Mouse (Mus musculus): ENCODE results near the gene Crtc3.

Gene Crtc3

DNA sequence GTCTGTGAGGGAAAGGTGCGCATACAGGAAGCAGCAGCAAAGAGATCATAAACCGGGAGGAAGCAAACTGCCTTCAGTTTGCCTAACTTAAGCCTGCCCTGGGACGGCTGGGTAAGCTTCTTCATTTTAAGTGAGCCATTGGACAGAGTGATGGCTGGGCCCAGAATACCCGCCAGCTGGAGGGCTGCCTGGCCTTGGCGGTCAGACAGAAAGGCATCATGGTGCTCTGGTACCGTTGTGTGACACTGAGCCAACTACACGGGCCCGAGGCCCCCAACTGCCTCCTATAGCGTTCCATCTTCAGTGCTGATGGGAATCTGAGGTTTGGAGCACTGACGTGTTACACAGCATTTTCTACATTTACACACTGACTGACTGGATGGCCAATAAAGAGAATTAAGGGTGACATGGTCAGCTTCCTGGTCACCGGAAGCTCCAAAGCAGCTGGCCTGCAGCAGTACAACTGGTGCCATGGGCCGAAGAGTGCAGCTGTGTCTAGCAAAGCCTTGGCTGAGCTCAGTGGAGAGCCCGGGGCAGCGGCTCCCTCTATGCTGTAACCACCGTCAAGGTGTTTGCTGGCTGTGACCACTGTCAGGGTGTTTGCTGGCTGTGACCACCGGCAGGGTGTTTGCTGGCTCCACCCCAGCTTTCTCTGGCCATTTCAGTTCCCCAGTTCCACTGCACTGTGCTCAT, 99.5 kb downstream of the Crtc3 start:
- DNase-seq: no peak

DNA sequence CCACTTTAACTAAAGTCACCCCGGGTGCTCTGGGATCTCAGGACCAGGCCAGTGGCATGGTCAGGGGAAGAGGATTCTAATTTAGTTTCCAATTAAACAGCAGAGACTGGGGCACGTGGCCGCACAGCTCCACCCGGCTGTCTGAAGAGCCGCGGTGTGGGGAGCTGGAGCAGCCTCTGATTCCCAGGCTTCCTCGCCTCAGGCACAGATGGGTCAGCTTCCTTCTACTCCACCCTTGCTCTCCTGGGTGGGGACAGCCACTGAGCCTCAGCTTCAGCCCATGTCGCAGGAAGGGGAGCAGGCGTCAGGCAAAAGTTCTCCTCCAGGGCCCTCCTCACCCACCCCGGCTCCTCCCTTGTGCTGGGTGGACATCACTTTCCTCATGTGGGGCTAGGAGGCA, 101.0 kb downstream of the Crtc3 start:
- no peak for DNase-seq

DNA sequence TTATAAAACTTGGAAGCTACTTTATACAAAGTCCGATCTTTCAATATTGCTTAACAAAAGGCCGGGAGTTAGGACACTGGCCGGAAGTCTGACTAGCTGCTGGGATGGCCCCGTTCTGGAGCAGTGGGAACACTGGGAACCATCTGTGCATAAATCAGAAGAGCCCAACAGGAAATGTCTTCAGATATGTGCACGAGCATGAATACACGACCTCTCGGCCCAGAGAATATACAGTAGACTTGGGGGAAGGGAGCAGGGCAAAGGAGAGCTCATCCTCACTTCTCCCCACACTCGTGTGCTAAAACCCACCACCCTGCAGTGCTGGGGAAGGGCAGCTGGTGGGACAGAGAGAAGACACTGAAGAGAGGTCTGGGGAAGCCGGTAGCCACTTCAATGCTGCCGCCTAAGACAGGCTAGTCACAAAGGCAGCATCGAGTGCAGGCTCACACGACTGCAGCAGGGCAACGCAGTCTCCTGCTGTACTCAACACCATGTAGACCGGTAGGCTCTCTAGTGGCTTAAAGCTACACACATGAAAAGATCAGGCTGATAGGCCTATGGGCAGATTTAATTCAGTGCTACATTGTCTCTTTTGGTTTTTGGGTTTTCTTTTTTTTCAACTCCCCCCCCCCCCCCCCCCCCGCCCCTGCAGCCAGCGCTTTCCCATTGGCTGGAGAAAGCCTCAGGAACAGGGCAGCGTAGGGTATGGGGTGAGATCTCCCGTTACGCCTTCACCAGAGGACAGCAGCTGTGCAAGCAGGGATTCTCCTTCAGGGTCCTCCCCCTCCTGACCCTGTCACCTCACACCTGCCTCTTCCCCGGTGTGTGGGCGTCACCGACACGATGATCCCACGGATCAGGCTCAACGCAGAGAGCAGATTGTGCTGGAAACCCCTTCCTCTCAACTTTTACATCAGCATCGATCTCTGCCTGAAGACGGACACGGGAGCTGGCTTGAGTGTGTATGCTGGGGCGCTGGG, 101.7 kb downstream of the Crtc3 start:
- DNase-seq: no peak

DNA sequence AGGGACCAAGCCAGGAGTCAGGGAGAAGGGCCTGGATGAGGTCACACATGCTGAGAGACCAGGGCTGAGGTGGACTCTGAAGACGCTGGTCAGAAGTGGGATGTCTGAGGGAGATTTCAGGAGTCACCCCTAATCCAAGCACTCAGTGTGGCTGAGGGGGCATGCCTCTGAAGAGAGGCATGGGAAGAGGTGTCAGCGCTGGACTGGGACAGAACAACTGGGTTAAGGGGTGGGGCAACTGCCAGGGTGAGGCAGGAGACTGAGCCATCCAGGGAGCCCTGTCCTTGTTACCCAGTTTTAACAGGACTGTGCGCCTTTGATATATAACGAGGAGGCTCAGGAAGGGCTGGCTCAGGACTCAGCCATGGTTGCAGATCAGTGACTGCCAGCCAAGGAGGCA, 102.5 kb downstream of the Crtc3 start:
- no peak for DNase-seq

DNA sequence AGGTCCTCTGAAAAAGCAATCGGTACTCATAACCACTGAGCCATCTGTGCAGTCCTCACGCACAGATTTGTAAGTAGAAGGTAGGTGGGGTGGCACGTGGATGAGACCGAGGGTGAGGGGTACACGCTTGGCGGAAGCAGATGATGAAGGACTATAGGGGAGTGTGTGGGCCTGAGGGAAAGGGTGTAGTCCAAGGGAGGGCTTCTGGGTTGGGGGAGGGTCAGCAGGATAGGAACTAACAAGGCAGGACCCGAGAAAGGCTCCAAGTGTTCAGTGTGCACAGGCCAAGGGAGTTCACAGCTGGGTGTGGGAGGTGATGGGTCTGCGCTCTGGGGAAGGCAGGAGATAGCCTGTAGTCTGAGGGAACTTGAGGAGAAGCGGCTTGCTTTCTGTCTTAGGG, 103.3 kb downstream of the Crtc3 start:
- DNase-seq: no peak

DNA sequence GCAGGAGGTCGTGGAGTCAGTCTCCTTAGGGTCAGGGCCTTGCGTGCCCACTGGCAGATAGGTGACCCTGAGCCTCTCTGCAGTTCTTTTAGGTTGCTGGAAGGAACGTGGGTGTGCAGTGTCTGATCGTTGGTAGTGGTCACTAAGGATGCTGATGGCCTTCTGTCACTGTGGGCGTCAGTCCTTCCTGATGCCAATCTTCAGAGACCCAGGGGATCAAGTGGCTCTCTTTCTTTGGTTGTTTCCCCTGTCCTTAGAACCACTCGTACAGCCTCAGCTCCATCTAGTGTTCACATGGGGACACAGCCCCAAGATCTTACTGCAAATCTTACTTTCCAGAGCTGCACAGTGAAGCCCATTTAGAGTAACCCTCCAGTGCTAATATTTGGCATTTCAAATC, 104.7 kb downstream of the Crtc3 start:
- DNase-seq: peak; percentile 55

DNA sequence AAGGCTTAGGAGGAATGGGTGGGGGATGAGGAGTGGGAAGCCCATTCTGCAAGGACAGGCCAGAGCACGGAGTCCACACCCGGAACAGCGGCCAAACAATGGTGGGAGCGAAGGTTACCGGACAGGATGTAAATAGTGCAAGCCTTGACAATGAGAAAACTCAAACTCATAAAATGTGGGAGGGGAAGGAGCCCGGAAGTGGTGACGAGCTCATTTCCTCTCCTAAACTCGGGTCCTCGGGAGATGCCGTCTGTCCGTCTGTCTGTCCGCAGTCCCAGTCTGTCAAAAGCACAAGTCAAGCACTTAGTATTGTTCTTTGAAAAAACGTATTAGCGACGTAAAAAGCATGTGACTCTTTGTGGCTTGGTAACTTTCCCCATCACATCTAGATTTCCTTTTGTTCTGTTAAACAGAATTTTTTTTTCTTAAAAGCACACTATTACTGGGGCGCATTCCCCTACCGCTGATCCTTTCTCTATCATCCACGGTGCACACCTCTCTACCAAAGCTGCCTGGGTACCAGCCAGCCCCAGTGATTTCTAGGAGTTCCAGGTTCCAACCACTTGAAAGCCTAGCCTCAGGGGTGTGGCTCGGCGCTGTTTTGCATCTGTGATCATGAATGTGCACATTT, 105.7 kb downstream of the Crtc3 start:
- DNase-seq: no peak

DNA sequence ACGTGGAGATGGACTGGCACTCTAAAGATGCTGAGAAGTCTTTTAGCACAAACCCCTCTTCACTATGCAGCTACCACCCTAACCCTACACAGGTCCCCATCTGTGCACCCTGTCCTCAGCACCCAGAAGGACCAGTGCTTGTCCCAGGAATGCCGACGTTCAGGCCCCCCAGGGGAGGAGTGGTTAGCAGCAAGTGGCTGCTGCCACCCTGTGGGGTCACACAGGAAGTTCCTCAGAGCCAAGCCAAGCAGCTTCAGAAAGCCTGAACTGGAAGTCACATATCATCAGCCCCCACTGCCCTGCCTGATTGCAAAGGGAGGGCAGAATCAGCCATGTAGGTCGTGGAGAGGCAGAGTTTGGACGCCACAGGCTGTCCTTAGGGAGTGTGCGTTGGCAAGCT, 108.3 kb downstream of the Crtc3 start:
- DNase-seq: peak; percentile 55

DNA sequence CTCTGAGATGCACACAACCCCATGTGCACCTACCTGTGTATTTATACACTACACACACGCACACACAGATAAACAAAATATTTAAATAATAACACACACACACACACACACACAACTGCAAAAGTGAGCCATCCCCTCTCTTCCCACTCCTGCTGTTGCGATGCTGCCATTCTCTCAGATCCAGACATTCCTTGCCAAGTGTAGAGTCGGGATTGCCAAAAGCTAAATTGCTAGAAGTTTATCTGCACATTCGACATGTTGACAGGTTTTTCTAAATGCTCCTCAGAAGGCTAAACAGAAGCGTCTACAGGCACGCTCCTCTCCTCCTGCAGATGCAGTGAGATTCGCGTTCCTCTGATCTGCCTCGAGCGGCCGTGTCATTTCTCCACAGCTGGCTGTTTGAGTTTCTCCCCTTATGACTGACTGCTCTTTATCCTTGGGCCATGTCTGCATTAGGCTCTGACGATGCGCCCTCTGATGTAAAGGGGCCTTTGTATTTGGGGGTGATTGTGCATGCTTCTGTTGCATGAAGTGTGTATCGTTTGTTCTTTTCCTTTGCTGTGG, 111.2 kb downstream of the Crtc3 start:
- no peak for DNase-seq

DNA sequence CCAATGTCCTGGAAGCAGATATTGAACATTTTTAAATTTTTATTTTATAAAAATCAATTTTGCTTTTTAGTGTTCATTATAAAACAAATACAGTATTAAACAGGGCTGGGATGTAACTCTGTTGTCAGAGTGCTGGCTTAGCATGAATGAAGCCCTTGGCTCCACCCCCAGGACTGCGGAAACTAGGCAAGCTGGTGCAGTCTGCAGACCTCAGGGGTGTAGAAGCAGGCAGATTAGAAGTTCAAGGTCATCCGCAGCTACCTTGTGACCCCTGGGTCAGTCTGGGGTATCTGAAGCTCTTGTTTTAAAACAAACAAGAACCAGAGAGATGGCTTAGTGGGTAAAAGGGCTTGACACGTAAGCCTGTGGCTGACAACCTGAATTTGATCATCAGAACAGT, 112.1 kb downstream of the Crtc3 start:
- DNase-seq: no peak

DNA sequence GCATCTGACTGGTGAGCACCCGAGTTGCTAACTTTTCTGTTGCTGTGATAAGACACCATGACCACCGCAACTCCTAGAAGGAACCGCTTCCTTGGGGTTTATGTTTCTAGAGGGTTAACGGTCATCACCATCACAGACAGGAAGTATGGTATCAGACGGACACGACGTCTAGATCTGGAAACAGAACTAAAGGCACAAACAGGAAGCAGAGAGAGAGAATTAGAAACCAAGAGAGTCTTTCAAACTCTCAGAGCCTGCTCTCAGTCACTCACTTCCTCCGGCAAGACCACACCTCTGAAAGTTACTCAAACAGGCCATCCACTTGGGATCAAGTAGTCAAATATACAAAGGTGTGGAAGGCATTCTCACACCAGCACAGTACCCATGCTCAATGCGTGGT, 112.9 kb downstream of the Crtc3 start:
- DNase-seq: no peak

DNA sequence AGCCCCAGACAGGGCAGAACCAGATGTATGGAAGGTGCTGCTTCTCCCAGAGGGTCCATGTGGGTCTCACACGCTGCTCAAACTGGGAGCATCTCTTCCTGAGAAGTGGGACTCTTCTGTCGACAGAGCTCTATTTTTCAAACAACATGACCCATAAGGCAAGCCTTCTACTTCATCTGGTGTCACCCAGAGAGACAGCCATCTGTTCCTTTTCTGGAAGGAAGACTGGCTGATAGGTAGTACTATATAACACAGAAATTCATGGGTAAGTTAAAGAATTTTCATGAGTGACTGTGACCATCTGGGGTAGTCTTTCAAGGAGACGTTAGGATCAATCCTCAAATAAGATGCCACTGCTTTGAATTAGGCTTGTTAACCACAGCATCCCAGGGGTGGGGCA, 115.6 kb downstream of the Crtc3 start:
- DNase-seq: no peak

DNA sequence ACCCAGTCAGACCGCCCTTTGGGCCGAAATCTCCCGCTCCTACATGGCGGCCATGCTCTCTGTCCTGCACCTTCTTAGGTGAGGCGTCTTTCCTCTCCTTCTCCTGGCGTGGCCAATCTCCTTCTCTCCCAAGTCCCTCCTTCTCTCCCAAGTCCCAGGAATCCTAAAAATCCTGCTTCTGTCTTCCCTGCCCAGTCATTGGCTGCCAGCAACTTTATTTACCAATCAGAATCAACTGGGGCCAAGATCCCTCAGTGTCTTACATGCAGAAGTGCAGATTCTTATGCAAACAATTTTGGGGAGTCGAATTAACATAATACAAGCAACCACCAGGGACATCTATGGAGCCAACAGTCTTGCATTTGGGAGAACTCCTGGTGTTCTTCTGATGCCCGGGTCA, 120.7 kb downstream of the Crtc3 start:
- DNase-seq: no peak

DNA sequence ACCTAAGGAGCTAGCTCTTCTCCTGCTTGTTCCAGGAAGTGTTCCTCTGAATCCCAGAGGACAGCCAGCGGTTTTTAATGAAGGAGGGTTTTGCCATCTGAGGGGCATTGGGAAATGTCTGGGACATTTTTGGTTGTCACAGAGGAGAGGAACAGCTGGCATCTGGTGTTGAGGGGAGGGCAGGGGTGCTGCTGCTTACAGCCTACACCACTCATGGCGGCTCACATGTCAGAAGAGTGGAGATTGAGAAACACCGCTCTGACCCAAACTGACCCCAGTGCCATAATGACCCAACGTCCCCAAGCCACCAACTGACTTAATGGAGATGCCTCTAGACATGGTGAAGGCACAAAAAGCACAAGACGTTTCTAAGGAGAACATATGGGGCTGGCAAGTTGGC, 126.7 kb downstream of the Crtc3 start:
- DNase-seq: no peak

DNA sequence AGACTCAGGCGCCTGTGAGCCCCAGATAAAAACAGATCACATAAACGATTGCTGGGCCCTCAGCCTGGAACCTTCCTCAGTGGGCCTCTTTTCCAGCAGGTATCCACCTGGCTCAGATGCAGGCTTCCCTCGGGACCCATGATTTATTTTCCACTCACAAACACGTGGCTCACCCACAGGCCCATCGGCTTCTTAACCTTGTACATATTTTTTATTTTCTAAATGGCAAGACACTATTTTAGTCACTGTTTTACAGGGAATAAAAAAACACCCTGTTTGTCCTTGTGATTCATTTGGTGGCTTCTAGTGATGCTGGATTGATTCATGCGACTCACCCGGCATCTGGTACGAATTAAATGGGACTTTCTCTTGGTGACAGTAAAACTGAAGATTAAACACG, 127.4 kb downstream of the Crtc3 start:
- DNase-seq: no peak

DNA sequence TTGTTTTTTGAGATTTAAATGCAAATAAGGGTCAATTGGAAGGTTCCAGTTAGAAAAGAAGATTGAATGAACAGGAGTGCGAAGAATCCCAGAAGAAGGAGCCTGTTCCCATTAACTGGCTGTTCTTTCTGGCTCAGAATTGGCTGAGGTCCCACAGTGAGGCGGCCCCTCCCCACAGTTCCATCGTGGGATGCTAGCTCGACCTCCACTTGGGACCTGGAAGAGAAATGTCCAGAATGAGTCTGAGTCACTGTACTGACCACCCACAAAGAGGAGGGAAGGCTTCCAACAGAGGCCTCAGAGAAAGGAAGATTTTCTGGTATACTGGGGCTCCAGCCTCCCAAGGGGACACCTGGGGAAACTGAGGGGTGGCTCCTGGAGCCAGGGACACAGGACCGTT, 130.1 kb downstream of the Crtc3 start:
- DNase-seq: no peak

DNA sequence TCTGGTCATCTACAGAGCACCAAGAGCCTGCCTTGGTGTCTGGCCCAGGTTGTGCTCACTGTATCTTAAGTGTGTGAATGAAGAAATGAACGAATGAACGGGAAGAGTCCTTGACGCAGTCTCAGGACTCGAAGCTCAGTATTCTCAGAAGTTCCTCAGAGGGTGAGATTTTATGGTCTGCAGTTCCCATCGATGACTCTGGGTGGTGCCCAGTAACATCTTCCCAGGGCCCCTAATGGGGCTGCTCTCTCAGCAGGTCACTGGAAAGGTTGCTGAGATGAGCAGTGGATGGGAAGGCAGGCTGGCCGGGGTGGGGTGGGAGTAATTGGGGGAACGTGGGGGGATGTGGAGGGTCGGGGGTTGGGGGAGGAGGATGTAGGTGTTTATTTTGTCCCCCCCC, 130.6 kb downstream of the Crtc3 start:
- DNase-seq: no peak

DNA sequence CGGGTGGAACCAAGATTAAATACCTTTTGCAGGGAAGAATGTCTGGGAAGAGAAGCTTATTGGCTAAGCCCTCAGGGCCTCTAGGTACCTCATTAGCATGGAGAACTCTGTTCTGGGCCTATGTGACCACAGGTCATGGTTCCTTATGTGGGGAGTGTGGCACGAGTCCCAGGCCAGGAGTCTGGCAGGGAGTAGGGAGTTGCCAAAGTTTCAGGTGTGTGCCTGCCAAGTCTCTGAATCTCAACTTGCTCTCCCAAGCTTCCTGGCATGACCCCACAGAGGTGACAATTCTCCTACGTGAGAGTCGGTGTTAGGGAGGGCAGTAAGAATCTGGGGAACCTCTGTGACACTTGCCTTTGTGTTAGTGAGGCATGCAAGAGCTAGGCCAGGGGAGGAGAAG, 131.5 kb downstream of the Crtc3 start:
- no peak for DNase-seq

DNA sequence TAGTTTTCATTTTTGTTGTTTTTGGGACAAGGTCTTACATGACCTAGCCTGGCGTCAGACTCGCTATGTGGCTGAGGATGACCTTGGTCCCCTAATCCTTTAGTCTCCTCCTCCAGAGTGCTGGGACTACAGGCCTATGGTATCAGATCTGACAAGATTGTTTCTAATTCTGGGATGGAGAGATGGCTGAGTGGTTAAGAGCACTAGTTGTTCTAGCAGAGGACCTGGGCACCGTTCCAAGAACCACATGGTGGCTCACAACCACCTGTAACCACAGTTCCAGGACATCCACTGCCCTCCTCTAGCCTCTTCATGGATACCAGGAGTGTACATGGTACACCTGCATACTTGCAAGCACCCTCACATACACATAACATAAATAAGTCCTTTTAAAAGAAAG, 132.5 kb downstream of the Crtc3 start:
- no peak for DNase-seq

DNA sequence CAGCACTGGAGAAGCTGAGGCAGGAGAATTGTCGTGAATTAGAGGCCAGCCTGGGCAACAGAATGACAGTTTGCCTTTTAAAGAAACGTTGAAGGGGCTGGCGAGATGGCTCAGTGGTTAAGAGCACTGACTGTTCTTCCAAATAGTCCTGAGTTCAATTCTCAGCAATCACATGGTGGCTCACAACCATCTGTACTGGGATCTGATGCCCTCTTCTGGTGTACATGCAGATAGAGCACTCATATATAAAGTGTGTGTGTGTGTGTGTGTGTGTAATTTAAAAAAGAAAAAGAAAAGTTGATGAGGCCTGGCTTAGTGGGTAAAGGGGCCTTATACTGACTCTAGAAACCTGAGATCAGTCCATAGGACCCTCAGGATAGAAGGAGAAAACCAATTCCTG, 133.5 kb downstream of the Crtc3 start:
- no peak for DNase-seq

DNA sequence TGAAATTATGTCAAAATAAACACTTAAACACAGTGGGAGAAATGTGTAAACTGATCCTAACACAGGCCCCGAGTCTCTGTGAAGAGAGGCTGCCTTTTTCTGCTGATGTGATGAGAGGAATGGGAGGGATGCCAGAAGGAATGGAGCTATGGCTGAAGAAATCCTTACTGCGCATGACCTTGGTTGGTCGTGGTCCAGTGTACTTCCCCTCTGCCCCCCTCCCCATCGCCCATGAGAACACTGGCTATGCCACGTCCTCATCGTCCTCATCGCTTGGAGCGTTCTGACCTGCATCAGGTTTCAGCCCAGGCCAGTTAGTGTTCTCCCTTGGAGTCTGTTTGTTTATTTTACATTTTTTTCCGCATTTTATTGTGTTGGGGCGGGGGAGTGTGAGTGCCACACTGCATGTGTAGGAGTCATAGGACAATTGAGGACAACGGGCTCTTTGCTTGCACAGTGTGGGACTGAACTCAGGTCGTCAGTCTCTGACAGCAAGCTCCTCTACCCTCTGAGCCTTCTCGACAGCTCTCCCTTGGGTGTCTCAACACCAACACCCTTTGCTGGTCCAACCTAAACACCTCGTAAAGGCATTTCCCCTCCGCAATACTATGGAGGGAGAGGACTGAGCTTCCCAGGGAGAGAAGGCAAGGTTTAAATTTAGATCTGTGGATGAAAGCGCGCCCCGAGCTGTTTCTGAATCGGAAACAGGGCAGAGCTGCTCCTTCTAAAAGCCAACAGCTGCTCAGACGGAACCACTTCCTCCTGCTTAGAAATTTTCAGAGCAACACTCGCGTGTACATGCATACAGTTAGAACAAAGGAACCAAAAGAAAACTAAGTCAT, 134.3 kb downstream of the Crtc3 start:
- DNase-seq: peak; percentile 50

DNA sequence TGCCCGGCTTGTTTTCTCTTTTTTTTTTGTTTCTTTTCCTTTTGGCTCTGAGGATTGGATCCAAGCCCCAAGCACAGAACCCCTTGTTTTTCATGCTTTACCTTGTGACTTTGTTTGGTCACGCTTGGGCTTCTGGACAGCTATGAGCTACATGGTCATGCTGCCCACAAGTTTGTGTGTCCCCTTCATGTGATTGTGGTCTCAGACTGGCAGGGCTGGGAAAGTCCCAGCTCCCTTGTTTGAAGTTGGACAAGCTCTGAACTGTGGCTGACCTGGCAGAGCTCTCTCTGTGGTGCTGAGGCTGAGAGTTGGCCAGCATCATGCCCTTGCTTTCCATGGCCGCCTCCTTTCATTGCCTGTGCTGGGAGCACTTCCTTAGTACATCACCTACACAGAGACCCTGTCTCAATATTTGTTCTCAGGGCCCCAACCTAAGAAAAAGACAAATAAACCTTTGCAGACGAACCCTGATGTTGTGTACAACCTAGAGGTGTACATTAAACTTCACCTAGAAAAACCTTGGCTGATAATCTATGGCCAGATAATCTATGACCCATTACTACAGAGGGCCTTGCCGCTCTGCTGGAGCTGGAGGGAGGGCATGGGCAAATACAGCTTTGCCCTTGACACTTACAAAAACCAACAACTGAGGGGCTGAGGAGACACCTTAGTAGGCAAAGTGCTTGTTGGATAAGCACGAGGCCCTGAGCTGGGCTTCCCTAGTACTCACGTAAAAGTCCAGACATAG, 140.0 kb downstream of the Crtc3 start:
- no peak for DNase-seq

All from layer of hippocampus, adult 9-11 months (tissue).